ENCODE assay signal across 27 mouse cellular contexts in genomic region chr13:43021031-43021430, GRCm38 (mm10).
DNase-seq lines count a peak whose midpoint lies in the region; ATAC-seq lines count a peak whose summit lies in the region.
"Had no signal": no experiment of that assay in that cellular context is flagged by ENCODE, and none has a peak within 500 bp of the region (broad histone marks: within the 10 kb centered on the region; RNA-seq: fewer than 3 reads in every experiment).

No protein-coding gene starts in this region.

- DNase-seq in kidney, adult 18-20 months, result peak; percentile 3
- peak; percentile 46 for DNase-seq in kidney, postnatal 14 days
- DNase-seq: adrenal gland, postnatal 14 days; B cell, adult 2 months; cerebellum, adult 11-12 months; cerebellum, adult 9-11 months; embryo, embryonic 11 days; gastrocnemius, adult 2 months; heart, postnatal 10 days; thymus, adult 2 months had no signal

- no peak overlapping the region for H3K9ac ChIP-seq in kidney, embryonic 16.5 days (replicated peaks; ENCODE audit: low read length)
- H3K9ac ChIP-seq in kidney, embryonic 15.5 days, result no peak overlapping the region
- no peak overlapping the region for H3K9ac ChIP-seq in forebrain, embryonic 13.5 days
- H3K9ac ChIP-seq: embryonic facial prominence, embryonic 12.5 days; heart, embryonic 13.5 days; hindbrain, embryonic 15.5 days; limb, embryonic 12.5 days; liver, embryonic 15.5 days; lung, embryonic 15.5 days; midbrain, embryonic 15.5 days; neural tube, embryonic 15.5 days had no signal

- ATAC-seq in kidney, embryonic 16.5 days (ENCODE audit: low FRiP score, low TSS enrichment), result no peak
- ATAC-seq in kidney, embryonic 15.5 days (replicated peaks; ENCODE audit: low FRiP score), result 0 out of 2 replicates have a peak, but pooled peaks have one; percentile 33
- ATAC-seq in erythroid progenitor cell, adult 5-6 weeks (replicated peaks; ENCODE audit: low FRiP score, poor library complexity, severe bottlenecking), result no peak
- ATAC-seq in forebrain, embryonic 13.5 days, result no peak
- ATAC-seq: activated CD4-positive, CD25-positive, alpha-beta regulatory T cell, adult 4 months; forebrain, embryonic 16.5 days; inflammation-experienced regulatory T-cells, adult 6 months; midbrain, embryonic 15.5 days had no signal

- peaks cover 22% of the 10 kb centered on the region for H3K4me1 ChIP-seq in kidney, embryonic 16.5 days (ENCODE audit: insufficient read depth, low read length)
- H3K4me1 ChIP-seq in kidney, embryonic 15.5 days, result peaks cover 24% of the 10 kb centered on the region
- H3K4me1 ChIP-seq in forebrain, embryonic 13.5 days, result peaks cover 15% of the 10 kb centered on the region; the same call in 1 of the 2 replicates
- H3K4me1 ChIP-seq: embryonic facial prominence, embryonic 12.5 days; heart, embryonic 13.5 days; hindbrain, embryonic 15.5 days; liver, embryonic 15.5 days; lung, embryonic 15.5 days; midbrain, embryonic 15.5 days; neural tube, embryonic 15.5 days had no signal

- WGBS in kidney, embryonic 16.5 days, result 35% methylated on average over 6 of the region's 6 CpGs
- 30% methylated on average over 6 of the region's 6 CpGs for WGBS in kidney, embryonic 15.5 days
- 86% methylated on average over 6 of the region's 6 CpGs for WGBS in forebrain, embryonic 13.5 days

- H3K27ac ChIP-seq in kidney, embryonic 16.5 days (ENCODE audit: low read length), result no peak overlapping the region
- no peak overlapping the region for H3K27ac ChIP-seq in kidney, embryonic 15.5 days
- no peak overlapping the region for H3K27ac ChIP-seq in forebrain, embryonic 13.5 days
- H3K27ac ChIP-seq: embryonic facial prominence, embryonic 12.5 days; forebrain, embryonic 10.5 days; gastrocnemius, adult 2 months; heart, embryonic 13.5 days; hindbrain, embryonic 15.5 days; limb, embryonic 12.5 days; liver, embryonic 15.5 days; lung, embryonic 15.5 days; midbrain, embryonic 10.5 days; midbrain, embryonic 15.5 days; neural tube, embryonic 15.5 days had no signal

- no peaks in the 10 kb centered on the region for H3K27me3 ChIP-seq in kidney, embryonic 16.5 days (ENCODE audit: insufficient read depth, low read length)
- no peaks in the 10 kb centered on the region for H3K27me3 ChIP-seq in kidney, embryonic 15.5 days
- no peaks in the 10 kb centered on the region for H3K27me3 ChIP-seq in forebrain, embryonic 13.5 days
- H3K27me3 ChIP-seq: embryonic facial prominence, embryonic 12.5 days; heart, embryonic 13.5 days; hindbrain, embryonic 15.5 days; limb, embryonic 12.5 days; liver, embryonic 15.5 days; lung, embryonic 15.5 days; midbrain, embryonic 15.5 days; neural tube, embryonic 15.5 days had no signal

- 0 out of 2 replicates have a peak, but pooled peaks cover 3% of the 10 kb centered on the region for H3K9me3 ChIP-seq in kidney, embryonic 16.5 days (ENCODE audit: low read length)
- H3K9me3 ChIP-seq in kidney, embryonic 15.5 days (replicated peaks), result no peaks in the 10 kb centered on the region
- no peaks in the 10 kb centered on the region for H3K9me3 ChIP-seq in forebrain, embryonic 13.5 days (replicated peaks)
- H3K9me3 ChIP-seq: embryonic facial prominence, embryonic 12.5 days; heart, embryonic 13.5 days; hindbrain, embryonic 15.5 days; liver, embryonic 15.5 days; lung, embryonic 15.5 days; midbrain, embryonic 15.5 days; neural tube, embryonic 15.5 days had no signal

- H3K4me3 ChIP-seq in kidney, embryonic 16.5 days (ENCODE audit: low read length), result no peak overlapping the region
- H3K4me3 ChIP-seq in kidney, embryonic 15.5 days (replicated peaks), result no peak overlapping the region
- no peak overlapping the region for H3K4me3 ChIP-seq in forebrain, embryonic 13.5 days
- H3K4me3 ChIP-seq: embryonic facial prominence, embryonic 12.5 days; forebrain, embryonic 10.5 days; gastrocnemius, adult 2 months; heart, embryonic 13.5 days; hindbrain, embryonic 15.5 days; limb, embryonic 12.5 days; liver, embryonic 15.5 days; lung, embryonic 15.5 days; midbrain, embryonic 10.5 days; midbrain, embryonic 15.5 days; neural tube, embryonic 15.5 days had no signal

- 0 out of 2 replicates have a peak, but pooled peaks cover 2% of the 10 kb centered on the region for H3K36me3 ChIP-seq in kidney, embryonic 16.5 days (ENCODE audit: insufficient read depth, low read length)
- no peaks in the 10 kb centered on the region for H3K36me3 ChIP-seq in kidney, embryonic 15.5 days
- no peaks in the 10 kb centered on the region for H3K36me3 ChIP-seq in forebrain, embryonic 13.5 days (ENCODE audit: poor library complexity, severe bottlenecking)
- H3K36me3 ChIP-seq: embryonic facial prominence, embryonic 12.5 days; forebrain, embryonic 10.5 days; heart, embryonic 13.5 days; hindbrain, embryonic 15.5 days; limb, embryonic 12.5 days; liver, embryonic 15.5 days; lung, embryonic 15.5 days; midbrain, embryonic 10.5 days; midbrain, embryonic 15.5 days; neural tube, embryonic 15.5 days had no signal

- no peak overlapping the region for H3K4me2 ChIP-seq in kidney, embryonic 16.5 days (replicated peaks; ENCODE audit: low read depth, low read length)
- no peak overlapping the region for H3K4me2 ChIP-seq in kidney, embryonic 15.5 days
- H3K4me2 ChIP-seq in forebrain, embryonic 13.5 days, result no peak overlapping the region
- H3K4me2 ChIP-seq: embryonic facial prominence, embryonic 12.5 days; heart, embryonic 13.5 days; hindbrain, embryonic 15.5 days; limb, embryonic 12.5 days; liver, embryonic 15.5 days; lung, embryonic 15.5 days; midbrain, embryonic 15.5 days; neural tube, embryonic 15.5 days had no signal
